Mouse (Mus musculus) liver, embryonic 15.5 days (tissue): Measurements from ENCODE around the gene St3gal4. TPM values are rescaled to one million over a fixed set of nuclear protein-coding genes. Genes with fewer than 3 reads are reported as not detected.
"Not testable (repeated sequence)": the region's sequence is repeated elsewhere in the genome, so short reads cannot be mapped to it uniquely, and the experiment has no call there.

Experiments
- ATAC-seq: fragments of 200-750 bp; cut with Nextera tagmentation; 2 replicates; pipeline ENCODE4 v1.8.0; 2017; ENCODE audit warnings: moderate number of reproducible peaks, mild to moderate bottlenecking, moderate library complexity; ENCODE audit not compliant: insufficient read depth
- H3K27ac ChIP-seq: fragments of 300-500 bp; sonication (generic); replicated peaks from 2 replicates; pipeline ENCODE4 v1.5.1; 2015; ENCODE audit warnings: mild to moderate bottlenecking, inconsistent platforms
- H3K27me3 ChIP-seq: fragments of 300-500 bp; sonication (generic); 2 replicates; pipeline ENCODE4 v1.6.1; 2015; ENCODE audit warnings: mild to moderate bottlenecking, inconsistent platforms
- H3K36me3 ChIP-seq: fragments of 300-500 bp; sonication (generic); replicated peaks from 2 replicates; pipeline ENCODE4 v1.6.1; 2015; ENCODE audit warnings: moderate library complexity, mild to moderate bottlenecking, inconsistent platforms
- H3K4me1 ChIP-seq: fragments of 300-500 bp; sonication (generic); replicated peaks from 2 replicates; pipeline ENCODE4 v1.6.1; 2015; ENCODE audit warnings: inconsistent platforms
- H3K4me2 ChIP-seq: fragments of 300-500 bp; sonication (generic); 2 replicates; pipeline ENCODE4 v1.6.1; 2015; ENCODE audit warnings: moderate library complexity, mild to moderate bottlenecking, inconsistent platforms
- H3K4me3 ChIP-seq: fragments of 300-500 bp; sonication (generic); replicated peaks from 2 replicates; pipeline ENCODE4 v1.5.1; 2015; ENCODE audit warnings: mild to moderate bottlenecking, inconsistent platforms
- H3K9ac ChIP-seq: fragments of 300-500 bp; sonication (generic); 2 replicates; pipeline ENCODE4 v1.6.1; 2015; ENCODE audit warnings: moderate library complexity, mild to moderate bottlenecking, inconsistent platforms
- H3K9me3 ChIP-seq: fragments of 300-500 bp; sonication (generic); replicated peaks from 2 replicates; pipeline ENCODE4 v1.6.1; 2016; ENCODE audit warnings: inconsistent platforms
- WGBS: fragments of 180-500 bp; shearing (Covaris S2); methylation state at CpG from one replicate; pipeline ENCODE4 v1.1.7; 2015; ENCODE audit warnings: mixed read lengths; ENCODE audit not compliant: insufficient replicate concordance; 5-methylcytosine and 5-hydroxymethylcytosine counted together
- polyA plus RNA-seq: library from polyadenylated mRNA; unstranded; fragments of >200 nt; fragmentation: Nextera tagmentation; extraction: Ambion mirVana; gene quantifications from 2 replicates; pipeline ENCODE4 v1.2.1, GENCODE M21; 2015

St3gal4 gene
- polyA plus RNA-seq, 1 experiment from 2014 or later, result 24.2 TPM

DNA sequence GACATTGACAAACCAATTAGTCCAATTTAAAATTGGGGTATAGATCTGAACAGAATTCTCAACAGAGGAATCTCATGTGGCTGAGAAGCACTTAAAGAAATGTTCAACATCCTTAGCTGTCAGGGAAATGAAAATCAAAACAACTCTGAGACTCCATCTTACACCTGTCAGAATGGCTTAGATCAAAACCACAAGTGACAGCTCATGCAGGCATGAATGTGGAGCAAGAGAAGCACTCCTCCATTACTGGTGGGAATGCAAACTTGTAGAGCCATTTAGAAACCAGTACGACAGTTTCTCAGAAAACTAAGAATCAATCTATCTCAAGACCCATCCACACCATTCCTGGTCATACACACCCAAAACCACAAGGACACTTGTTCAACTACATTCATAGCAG lies 33.9 kb upstream of the St3gal4 start:
- 48% methylated on average over 1 of the region's 1 CpGs for WGBS
- no peak for ATAC-seq
- H3K4me3 ChIP-seq, result no peak overlapping the region

DNA sequence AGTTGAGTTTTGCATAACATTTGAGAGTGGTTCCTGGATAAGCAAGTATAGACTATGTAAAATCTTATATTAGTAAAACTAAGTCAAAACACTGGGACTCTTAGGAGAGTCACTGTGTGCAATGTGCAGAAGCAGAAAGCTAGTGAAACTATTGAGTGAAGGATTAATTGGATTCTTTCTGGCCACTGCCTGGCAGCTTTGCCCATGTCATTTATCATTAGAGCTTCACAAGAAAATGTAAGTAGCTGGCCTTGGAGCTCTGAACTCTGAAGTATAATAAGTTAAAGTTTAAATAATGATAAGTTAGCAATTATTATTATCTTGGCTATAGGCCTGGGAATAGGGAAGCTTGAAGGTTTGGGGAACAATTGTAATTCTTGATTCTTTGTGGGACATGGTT lies 29.8 kb upstream of the St3gal4 start:
- ATAC-seq, H3K27me3 ChIP-seq, H3K27ac ChIP-seq, H3K4me3 ChIP-seq, H3K9ac ChIP-seq, H3K4me2 ChIP-seq, H3K36me3 ChIP-seq, H3K4me1 ChIP-seq, H3K9me3 ChIP-seq: not testable (repeated sequence)

More for the DNA sequence above, 33.9 kb upstream of the St3gal4 start:
- Histone ChIP-seq H3K4me1 (no peaks in the 10 kb centered on the region), H3K4me2 (no peak overlapping the region), H3K27me3 (no peaks in the 10 kb centered on the region), H3K9ac (no peak overlapping the region), H3K9me3 (no peaks in the 10 kb centered on the region), H3K36me3 (no peaks in the 10 kb centered on the region; the same call in 1 of the 2 replicates), H3K27ac (no peak overlapping the region)

DNA sequence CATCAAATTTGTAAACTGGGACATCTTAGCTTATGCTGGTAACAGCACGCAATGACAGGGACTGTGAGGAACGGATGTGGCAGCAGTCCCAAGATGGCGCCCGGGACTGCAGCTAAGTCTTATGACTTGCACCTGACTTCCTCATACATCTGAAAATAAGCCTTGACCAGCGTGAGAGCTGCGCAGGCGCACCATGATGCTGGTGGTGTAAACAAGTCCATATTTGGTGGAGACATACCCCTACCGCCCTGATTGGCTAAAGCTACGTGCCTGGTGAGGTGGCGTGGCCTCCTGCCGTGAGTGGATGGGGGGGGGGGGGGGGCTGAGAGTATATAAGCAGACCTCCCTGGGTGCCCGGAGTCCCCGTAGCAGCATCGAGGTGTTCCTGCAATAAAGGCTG lies 28.2 kb upstream of the St3gal4 start:
- H3K36me3 ChIP-seq, H3K27ac ChIP-seq, H3K27me3 ChIP-seq, H3K4me3 ChIP-seq, H3K9me3 ChIP-seq, ATAC-seq, H3K9ac ChIP-seq, H3K4me2 ChIP-seq, H3K4me1 ChIP-seq: not testable (repeated sequence)
- WGBS, result 85% methylated on average over 14 of the region's 14 CpGs

DNA sequence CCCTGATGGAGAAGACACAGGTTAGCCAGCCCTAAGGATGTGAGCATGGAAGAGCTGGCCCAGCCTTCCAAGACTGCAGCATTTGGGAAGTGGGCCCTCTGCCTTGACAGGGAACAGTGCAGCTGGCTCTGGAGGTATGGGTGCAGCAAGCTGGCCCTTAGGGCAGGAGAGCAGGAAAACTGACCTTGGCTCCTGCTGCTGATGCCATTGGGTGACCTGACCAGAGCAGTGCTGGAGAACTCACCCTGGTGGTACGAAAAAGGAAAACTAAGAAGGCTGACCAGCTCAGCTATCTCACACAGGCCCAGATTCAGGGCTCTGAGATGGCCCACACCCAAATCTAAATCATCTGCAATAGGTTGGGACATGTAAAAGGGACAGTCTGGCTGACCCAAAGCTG lies 26.8 kb upstream of the St3gal4 start:
- no peak for ATAC-seq
- peaks cover 18% of the 10 kb centered on the region for H3K4me1 ChIP-seq
- 74% methylated on average over 1 of the region's 1 CpGs for WGBS

DNA sequence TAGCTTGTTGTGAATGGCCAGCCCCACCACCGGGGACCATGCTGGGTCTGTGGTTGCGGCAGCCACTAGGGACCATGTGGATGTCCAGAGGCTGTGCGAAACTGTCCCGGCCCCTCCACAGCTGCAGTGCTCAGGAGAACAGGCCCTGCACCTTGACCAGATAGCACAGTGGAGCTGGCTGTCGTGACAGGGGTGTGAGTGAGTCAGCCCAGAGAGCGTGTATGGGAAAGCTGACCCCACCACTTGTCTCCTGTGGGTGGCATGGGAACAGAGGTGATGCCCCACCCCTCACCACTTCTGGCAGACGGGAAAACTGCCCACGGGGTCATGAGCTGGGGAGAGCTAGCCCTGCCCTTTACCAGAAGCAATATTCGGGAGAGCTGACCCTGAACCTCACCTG lies 26.1 kb upstream of the St3gal4 start:
- Histone ChIP-seq H3K27me3 (no peaks in the 10 kb centered on the region), H3K4me3 (no peak overlapping the region), H3K4me2 (no peak overlapping the region), H3K9me3 (no peaks in the 10 kb centered on the region), H3K9ac (no peak overlapping the region), H3K36me3 (no peaks in the 10 kb centered on the region), H3K27ac (no peak overlapping the region), H3K4me1 (peaks cover 18% of the 10 kb centered on the region)
- ATAC-seq, result peak; percentile 20; the same call in 1 of the 2 replicates
- 80% methylated on average over 9 of the region's 9 CpGs for WGBS

More for the DNA sequence above, 26.8 kb upstream of the St3gal4 start:
- no peaks in the 10 kb centered on the region for H3K9me3 ChIP-seq
- no peaks in the 10 kb centered on the region for H3K27me3 ChIP-seq
- no peak overlapping the region for H3K4me2 ChIP-seq
- no peak overlapping the region for H3K27ac ChIP-seq
- H3K36me3 ChIP-seq, result no peaks in the 10 kb centered on the region
- no peak overlapping the region for H3K4me3 ChIP-seq
- no peak overlapping the region for H3K9ac ChIP-seq

DNA sequence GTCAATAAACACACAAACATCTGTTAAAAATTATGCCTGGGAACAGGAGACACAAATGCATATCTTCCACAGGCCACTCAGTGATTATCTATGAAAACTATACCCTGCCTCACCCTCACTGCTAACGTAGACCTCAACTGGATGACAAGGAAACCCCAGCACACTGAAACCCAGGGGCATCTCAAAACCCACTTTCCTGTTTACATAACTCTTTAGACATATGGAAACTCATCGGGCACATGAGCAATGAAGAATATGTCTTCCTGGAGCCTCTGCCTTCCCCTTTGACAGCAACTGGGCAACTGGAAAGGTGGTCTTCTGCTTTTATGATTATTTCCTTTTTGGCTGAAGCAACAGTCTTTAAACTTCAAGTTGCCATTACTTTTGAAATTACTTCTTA lies 23.2 kb upstream of the St3gal4 start:
- 23% methylated on average over 2 of the region's 2 CpGs for WGBS
- H3K27ac ChIP-seq, result no peak overlapping the region
- H3K4me1 ChIP-seq, result peaks cover 39% of the 10 kb centered on the region
- no peak for ATAC-seq
- no peak overlapping the region for H3K4me2 ChIP-seq
- no peaks in the 10 kb centered on the region for H3K36me3 ChIP-seq
- no peak overlapping the region for H3K4me3 ChIP-seq
- H3K9me3 ChIP-seq, result no peaks in the 10 kb centered on the region
- H3K9ac ChIP-seq, result no peak overlapping the region
- no peaks in the 10 kb centered on the region for H3K27me3 ChIP-seq

DNA sequence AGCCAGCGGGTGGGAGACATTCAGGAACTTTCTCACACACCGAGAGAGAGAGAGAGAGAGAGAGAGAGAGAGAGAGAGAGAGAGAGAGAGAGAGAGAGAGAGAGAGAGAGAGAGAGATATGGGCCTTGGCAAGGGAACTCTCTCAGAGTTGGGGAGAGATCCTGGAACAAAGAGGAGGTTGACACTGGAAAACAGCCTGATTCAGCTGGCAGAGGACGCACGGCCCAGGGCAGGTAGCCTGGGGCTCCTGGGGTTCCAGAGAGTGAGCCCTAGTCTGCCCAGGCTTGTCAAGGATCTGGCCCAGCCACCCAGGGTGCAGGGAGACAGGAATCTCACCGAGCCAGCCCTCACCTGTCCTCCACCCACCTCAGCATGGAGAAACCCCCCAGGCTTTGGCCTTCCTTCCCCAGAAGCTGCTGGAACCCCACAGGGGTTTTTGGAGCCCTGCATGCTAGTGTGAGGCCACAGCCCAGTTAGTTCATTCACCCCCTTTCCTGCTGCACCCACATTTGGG lies 20.2 kb upstream of the St3gal4 start:
- H3K27ac ChIP-seq, result 0 out of 2 replicates have a peak overlapping the region, but pooled peaks have one; percentile 1
- peaks cover 52% of the 10 kb centered on the region for H3K4me1 ChIP-seq
- 76% methylated on average over 5 of the region's 5 CpGs for WGBS
- no peak overlapping the region for H3K4me3 ChIP-seq
- H3K9me3 ChIP-seq, result no peaks in the 10 kb centered on the region
- H3K4me2 ChIP-seq, result no peak overlapping the region
- ATAC-seq, result no peak
- no peak overlapping the region for H3K9ac ChIP-seq
- 0 out of 2 replicates have a peak, but pooled peaks cover 3% of the 10 kb centered on the region for H3K36me3 ChIP-seq
- no peaks in the 10 kb centered on the region for H3K27me3 ChIP-seq

DNA sequence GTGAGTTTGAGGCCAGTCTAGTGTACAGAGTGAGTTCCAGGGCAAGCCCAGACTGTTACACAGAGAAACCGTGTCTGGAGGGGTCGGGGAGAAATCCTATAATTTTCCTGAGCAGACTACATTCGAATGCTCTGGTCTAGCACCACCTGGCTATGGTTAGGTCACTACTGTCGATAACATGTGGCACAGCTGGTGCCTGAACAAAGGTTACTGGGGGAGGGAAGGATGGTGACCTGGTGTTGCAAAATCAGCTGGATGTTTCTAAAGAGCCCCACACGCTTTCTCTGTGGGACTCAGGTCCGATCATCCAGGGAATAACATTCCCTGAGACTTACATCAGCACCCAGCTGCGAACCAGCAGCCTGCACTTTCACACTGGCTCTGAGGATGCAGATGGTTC lies 19.0 kb upstream of the St3gal4 start:
- peak; percentile 75 for ATAC-seq
- Histone ChIP-seq H3K4me3 (no peak overlapping the region), H3K27me3 (no peaks in the 10 kb centered on the region), H3K36me3 (0 out of 2 replicates have a peak, but pooled peaks cover 9% of the 10 kb centered on the region), H3K27ac (peak overlapping the region; percentile 57), H3K4me1 (peaks cover 52% of the 10 kb centered on the region), H3K9me3 (no peaks in the 10 kb centered on the region), H3K9ac (no peak overlapping the region), H3K4me2 (no peak overlapping the region)
- 69% methylated on average over 7 of the region's 7 CpGs for WGBS

DNA sequence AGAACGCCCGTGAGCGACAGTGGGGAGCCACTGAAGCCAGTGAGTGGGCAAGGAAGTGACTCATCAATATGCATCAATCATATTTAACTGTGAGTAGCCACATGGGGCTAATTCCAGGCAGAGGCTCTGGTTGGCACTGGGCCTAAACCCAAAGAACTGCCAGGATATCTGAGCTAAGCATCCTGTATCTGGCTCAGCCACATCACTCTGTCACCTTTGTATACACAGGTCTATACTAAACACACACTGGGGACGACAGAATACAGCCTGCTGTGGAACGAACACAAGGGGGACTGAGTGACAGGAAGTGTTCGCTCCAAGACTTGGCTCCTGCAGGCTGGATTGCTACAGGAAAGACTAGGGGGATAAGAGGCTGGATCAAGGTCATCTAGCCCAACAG lies 16.5 kb upstream of the St3gal4 start:
- H3K36me3 ChIP-seq, result 0 out of 2 replicates have a peak, but pooled peaks cover 11% of the 10 kb centered on the region
- 62% methylated on average over 6 of the region's 6 CpGs for WGBS
- H3K27me3 ChIP-seq, result no peaks in the 10 kb centered on the region
- no peaks in the 10 kb centered on the region for H3K9me3 ChIP-seq
- H3K9ac ChIP-seq, result no peak overlapping the region
- no peak overlapping the region for H3K4me3 ChIP-seq
- H3K4me2 ChIP-seq, result no peak overlapping the region
- H3K4me1 ChIP-seq, result peaks cover 35% of the 10 kb centered on the region
- H3K27ac ChIP-seq, result no peak overlapping the region
- ATAC-seq, result no peak

DNA sequence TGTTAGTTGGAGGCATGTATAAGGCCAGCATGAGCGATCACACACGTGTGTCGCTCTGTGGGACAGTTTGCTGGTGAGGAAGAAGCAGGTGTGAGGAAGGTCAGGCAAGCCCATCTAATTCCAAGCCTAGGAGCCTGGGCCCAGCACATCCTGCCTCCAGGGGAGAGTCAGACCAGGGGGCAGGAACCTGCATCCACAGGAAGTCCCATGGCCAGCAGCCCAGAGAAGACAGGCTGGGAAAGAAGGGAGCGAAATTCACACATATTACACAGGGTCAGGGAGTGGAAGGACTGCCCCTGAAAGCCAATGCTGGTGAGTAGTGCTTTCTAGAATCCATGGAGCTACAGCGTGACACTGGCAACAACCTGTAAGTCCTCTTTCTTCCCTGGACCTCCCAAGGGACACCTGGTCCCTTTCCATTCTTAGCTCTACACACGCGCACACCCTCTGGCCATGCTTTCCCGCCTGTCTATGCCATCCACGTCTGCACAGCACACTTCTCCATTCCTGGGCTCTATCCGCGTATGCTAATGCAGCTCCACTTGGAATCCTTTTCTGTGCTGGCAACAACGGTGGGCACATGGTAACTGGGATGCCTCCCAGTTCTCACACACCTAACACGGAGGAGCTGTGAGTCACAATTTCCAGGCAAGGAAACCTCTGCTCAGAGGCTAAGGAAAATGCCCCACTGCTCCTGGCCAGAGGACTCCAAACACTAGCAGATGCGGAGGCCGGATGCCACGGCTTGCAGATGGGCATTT lies 12.7 kb upstream of the St3gal4 start:
- Histone ChIP-seq H3K36me3 (peaks cover 46% of the 10 kb centered on the region), H3K4me2 (no peak overlapping the region), H3K9me3 (no peaks in the 10 kb centered on the region), H3K4me1 (peaks cover 43% of the 10 kb centered on the region), H3K27me3 (no peaks in the 10 kb centered on the region), H3K4me3 (no peak overlapping the region), H3K9ac (no peak overlapping the region), H3K27ac (no peak overlapping the region)
- 82% methylated on average over 16 of the region's 16 CpGs for WGBS
- ATAC-seq, result no peak

DNA sequence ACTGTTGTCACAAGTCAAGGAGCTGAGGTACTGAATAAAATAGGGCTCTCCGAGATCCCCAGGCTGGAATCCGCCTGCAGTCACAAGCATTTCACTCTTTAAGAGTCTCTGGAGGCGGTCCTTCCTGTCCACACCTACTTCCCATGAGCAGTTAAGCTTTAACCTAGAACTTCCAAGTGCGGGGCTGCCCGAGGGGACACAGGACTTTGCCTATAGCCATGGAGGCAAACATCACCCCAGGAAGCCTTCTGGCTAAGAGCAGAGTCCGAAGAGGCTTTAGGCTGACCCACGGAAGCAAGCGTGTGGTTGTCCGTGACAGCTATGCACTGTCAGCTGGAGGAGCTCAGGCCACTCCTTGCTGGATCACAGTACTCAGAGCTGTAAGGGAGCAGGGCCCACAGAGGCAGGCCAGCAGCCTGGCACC lies 9.9 kb upstream of the St3gal4 start:
- peak; percentile 40 for ATAC-seq
- WGBS, result 80% methylated on average over 9 of the region's 9 CpGs
- no peak overlapping the region for H3K4me2 ChIP-seq
- H3K9me3 ChIP-seq, result no peaks in the 10 kb centered on the region
- no peak overlapping the region for H3K9ac ChIP-seq
- H3K27ac ChIP-seq, result peak overlapping the region; percentile 62
- peaks cover 70% of the 10 kb centered on the region for H3K36me3 ChIP-seq
- H3K4me3 ChIP-seq, result no peak overlapping the region
- no peaks in the 10 kb centered on the region for H3K27me3 ChIP-seq
- peaks cover 53% of the 10 kb centered on the region for H3K4me1 ChIP-seq
